Comparison of ENCODE assay signal across 12 mouse cellular contexts in the genomic region with DNA sequence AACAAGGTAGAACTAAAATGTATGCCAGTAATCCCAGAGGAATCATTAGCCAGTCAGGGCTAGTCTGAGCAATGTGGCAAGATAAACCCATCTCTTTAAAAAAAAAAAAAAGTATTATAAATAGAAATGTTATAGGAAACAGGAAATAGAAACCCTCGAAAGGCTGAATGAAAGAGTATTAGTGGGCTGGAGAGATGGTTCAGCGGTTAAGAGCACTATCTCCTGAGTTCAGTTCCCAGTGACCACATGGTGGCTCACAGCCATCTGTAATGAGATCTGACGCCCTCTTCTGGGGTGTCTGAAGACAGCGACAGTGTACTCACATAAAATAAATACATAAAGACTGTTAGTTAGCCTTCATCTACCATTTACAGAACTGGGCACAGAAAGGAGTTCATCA. TPM values are rescaled to one million over a fixed set of nuclear protein-coding genes. Genes with fewer than 3 reads are reported as not detected.
DNase-seq lines count a peak whose midpoint lies in the region; ATAC-seq and TF ChIP-seq lines count a peak whose summit lies in the region.
"Had no signal": no experiment of that assay in that cellular context is flagged by ENCODE, and none has a peak within 500 bp of the region (broad histone marks: within the 10 kb centered on the region; RNA-seq: fewer than 3 reads in every experiment).

No protein-coding gene starts in this region.

- ATAC-seq in Patski: no peak
- ATAC-seq in liver, embryonic 15.5 days (ENCODE audit: insufficient read depth): no peak
- ATAC-seq in midbrain, embryonic 11.5 days (ENCODE audit: low FRiP score): no peak
- ATAC-seq: forebrain, embryonic 15.5 days had no signal

- TF ChIP-seq CTCF in layer of hippocampus, adult 2 months (conservative IDR thresholded peaks at IDR 0.05): peak; percentile 55
- peak; percentile 61 for TF ChIP-seq CTCF in Patski (IDR thresholded peaks at IDR 0.05)

- no peaks in the 10 kb centered on the region for H3K27me3 ChIP-seq in Patski
- H3K27me3 ChIP-seq in liver, embryonic 15.5 days: no peaks in the 10 kb centered on the region
- no peaks in the 10 kb centered on the region for H3K27me3 ChIP-seq in midbrain, embryonic 11.5 days (ENCODE audit: control insufficient read depth, insufficient read depth, low read length)
- H3K27me3 ChIP-seq: forebrain, embryonic 15.5 days had no signal

- in situ Hi-C loops in Patski (cut with MboI; ENCODE audit: low pct_unique_long_range_greater_than_20kb): loop anchor here (5.0 kb wide), 1 partner anchor 112 kb away; no protein-coding TSS in a partner anchor

- POLR2A ChIA-PET in Patski (lab: Charles Lee): no interaction called here

- H3K36me3 ChIP-seq in liver, embryonic 15.5 days (replicated peaks): peaks cover 69% of the 10 kb centered on the region
- H3K36me3 ChIP-seq in midbrain, embryonic 11.5 days (ENCODE audit: control insufficient read depth, insufficient read depth, low read length): peaks cover 6% of the 10 kb centered on the region

- H3K4me2 ChIP-seq in liver, embryonic 15.5 days: peak overlapping the region; percentile 79
- H3K4me2 ChIP-seq in midbrain, embryonic 11.5 days: no peak overlapping the region
- H3K4me2 ChIP-seq: forebrain, embryonic 15.5 days; heart, embryonic 11.5 days had no signal

- peaks cover 28% of the 10 kb centered on the region for H3K4me1 ChIP-seq in liver, embryonic 15.5 days (replicated peaks)
- peaks cover 7% of the 10 kb centered on the region for H3K4me1 ChIP-seq in midbrain, embryonic 11.5 days (ENCODE audit: control insufficient read depth, insufficient read depth, low read length)

- CTCF ChIA-PET in Patski (lab: Charles Lee): interaction anchor here (1.3 kb wide), 1 partner anchor 106 kb away, joined by 5 read pairs; no protein-coding TSS in a partner anchor

- no peak overlapping the region for H3K27ac ChIP-seq in layer of hippocampus, adult 2 months
- H3K27ac ChIP-seq in liver, embryonic 15.5 days (replicated peaks): peak overlapping the region; percentile 94
- no peak overlapping the region for H3K27ac ChIP-seq in midbrain, embryonic 11.5 days (ENCODE audit: low read depth, low read length)
- H3K27ac ChIP-seq: forebrain, embryonic 15.5 days had no signal

- no peak for DNase-seq in layer of hippocampus, adult 2 months (ENCODE audit: low spot score in 2 of 2)
- no peak for DNase-seq in layer of hippocampus, postnatal 14 days (ENCODE audit: low spot score in 2 of 2)
- peak; percentile 54 for DNase-seq in CD4-positive helper T cell, adult 2 months (ENCODE audit: low read depth, low spot score)
- DNase-seq in Patski (ENCODE audit: low read depth, low spot score): no peak
- no peak for DNase-seq in midbrain, embryonic 11.5 days (ENCODE audit: low spot score, missing footprints)
- DNase-seq in Muller cell, postnatal 12 days (ENCODE audit: inconsistent ontology term): no peak
- DNase-seq in layer of hippocampus, adult 9-11 months: no peak
- DNase-seq: cerebellum, adult 11-12 months; kidney, adult 11 months had no signal

- H3K9me3 ChIP-seq in liver, embryonic 15.5 days (replicated peaks): no peaks in the 10 kb centered on the region
- H3K9me3 ChIP-seq in midbrain, embryonic 11.5 days (ENCODE audit: control insufficient read depth, low read length): no peaks in the 10 kb centered on the region
- H3K9me3 ChIP-seq: forebrain, embryonic 15.5 days had no signal

- H3K4me3 ChIP-seq in layer of hippocampus, adult 2 months: no peak overlapping the region
- peak overlapping the region; percentile 74 for H3K4me3 ChIP-seq in liver, embryonic 15.5 days (replicated peaks)
- H3K4me3 ChIP-seq in midbrain, embryonic 11.5 days (ENCODE audit: low read depth, low read length): no peak overlapping the region
- H3K4me3 ChIP-seq: forebrain, embryonic 15.5 days had no signal

- H3K9ac ChIP-seq in liver, embryonic 15.5 days: no peak overlapping the region
- no peak overlapping the region for H3K9ac ChIP-seq in midbrain, embryonic 11.5 days (ENCODE audit: low read length)
- H3K9ac ChIP-seq: forebrain, embryonic 15.5 days had no signal

- 14% methylated on average over 4 of the region's 4 CpGs for WGBS in liver, embryonic 15.5 days (ENCODE audit: insufficient replicate concordance)
- 67% methylated on average over 4 of the region's 4 CpGs for WGBS in midbrain, embryonic 11.5 days

RNA-seq across cellular contexts. Expression of gene Tfrc, which starts 5.3 kb away (rescaled TPM):
- total RNA-seq in layer of hippocampus, adult 2 months (2021): 10 to 100 TPM; 70.3 to 72.3 TPM
- total RNA-seq in layer of hippocampus, postnatal 14 days (2021): 100 to 1,000 TPM in 1 of 2 experiments, 10 to 100 TPM in 1; 83.5 to 111 TPM
- 84.9 TPM for polyA plus RNA-seq in Patski (2021)
- polyA plus RNA-seq in liver, embryonic 15.5 days (2015; fragmentation: Nextera tagmentation; extraction: Ambion mirVana): 285 and 299 TPM in 2 replicates
- 87.1 and 89.3 TPM in 2 replicates for polyA plus RNA-seq in midbrain, embryonic 11.5 days (2014; fragmentation: Nextera tagmentation; extraction: Ambion mirVana)

RNA-seq across cellular contexts. Expression of gene Tnk2, which starts 29.6 kb away (rescaled TPM):
- total RNA-seq in layer of hippocampus, adult 2 months (2021): 100 to 1,000 TPM; 210 to 212 TPM
- total RNA-seq in layer of hippocampus, postnatal 14 days (2021): 100 to 1,000 TPM; 120 to 124 TPM
- polyA plus RNA-seq in Patski (2021): 72.0 TPM
- polyA plus RNA-seq in liver, embryonic 15.5 days (2015; fragmentation: Nextera tagmentation; extraction: Ambion mirVana): 4.5 and 4.7 TPM in 2 replicates
- polyA plus RNA-seq in midbrain, embryonic 11.5 days (2014; fragmentation: Nextera tagmentation; extraction: Ambion mirVana): 6.1 and 6.6 TPM in 2 replicates
